Mouse (Mus musculus): ENCODE data around the gene Cyfip2. TPM values are rescaled to one million over a fixed set of nuclear protein-coding genes. Genes with fewer than 3 reads are reported as not detected.
A peak's percentile ranks its signal among the peaks of the same experiment; 100 is the strongest.

The Cyfip2 gene
- total and polyA plus RNA-seq, 2 experiments from 2014 or later: 79.1 to 162 TPM

DNA sequence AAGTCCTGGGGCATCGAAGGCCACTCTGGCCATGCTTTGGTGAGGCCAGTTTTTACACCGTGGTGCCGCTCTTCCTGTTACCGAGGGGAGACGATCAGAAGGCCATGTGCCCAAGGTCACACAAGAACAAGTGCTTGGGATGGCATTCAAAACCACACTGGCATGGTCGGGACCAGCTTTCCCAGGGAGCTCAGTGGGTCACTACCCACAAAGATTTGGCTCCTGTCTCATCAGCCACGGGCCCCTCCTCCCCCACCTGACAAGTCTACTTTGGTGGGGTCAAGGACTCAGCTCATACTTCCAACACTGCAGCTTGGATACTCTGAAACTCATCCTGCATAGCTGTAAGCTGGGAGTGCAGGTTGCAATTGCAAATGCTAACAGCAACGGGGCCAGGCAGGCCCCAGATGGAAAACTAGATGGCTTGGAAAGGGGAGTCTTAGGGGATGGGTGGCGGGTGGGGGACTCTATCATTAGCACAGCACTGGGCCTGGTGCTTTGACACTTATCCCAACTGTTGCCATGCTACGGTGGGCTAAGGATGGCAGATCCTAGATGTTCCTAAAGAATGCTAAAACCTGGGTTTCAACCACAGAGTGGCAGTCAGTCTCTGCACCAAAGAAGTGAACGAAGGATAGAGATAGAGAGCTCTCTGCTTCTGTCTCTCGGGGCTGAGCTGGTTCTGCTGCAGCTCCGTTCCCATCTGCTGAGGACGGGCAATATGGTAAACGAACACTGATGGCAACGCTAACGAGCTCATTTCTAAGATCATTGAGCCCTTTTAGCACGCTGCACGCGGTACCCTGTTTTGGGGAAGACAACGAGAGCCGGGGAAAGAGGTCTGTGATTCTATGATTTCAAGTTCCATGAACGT is 67.7 kb downstream of the Cyfip2 start:
- WGBS: 85% methylated on average over 23 of the region's 23 CpGs
- Histone ChIP-seq H3K9me3 (ENCODE audit: low read length) (no peaks in the 10 kb centered on the region), H3K27ac (no peak overlapping the region), H3K4me3 (ENCODE audit: low read length) (no peak overlapping the region), H3K36me3 (ENCODE audit: insufficient read depth, low read length) (peaks cover 55% of the 10 kb centered on the region), H3K4me2 (ENCODE audit: low read depth, low read length) (no peak overlapping the region), H3K4me1 (ENCODE audit: insufficient read depth, low read length) (no peaks in the 10 kb centered on the region), H3K9ac (replicated peaks; ENCODE audit: low read length) (no peak overlapping the region), H3K27me3 (ENCODE audit: insufficient read depth, low read length) (no peaks in the 10 kb centered on the region)
- DNase-seq (ENCODE audit: low spot score): no peak
- 0 out of 2 replicates have a peak, but pooled peaks have one; percentile 18 for ATAC-seq
- no peak for TF ChIP-seq CTCF (IDR thresholded peaks at IDR 0.05; ENCODE audit: low read depth)

DNA sequence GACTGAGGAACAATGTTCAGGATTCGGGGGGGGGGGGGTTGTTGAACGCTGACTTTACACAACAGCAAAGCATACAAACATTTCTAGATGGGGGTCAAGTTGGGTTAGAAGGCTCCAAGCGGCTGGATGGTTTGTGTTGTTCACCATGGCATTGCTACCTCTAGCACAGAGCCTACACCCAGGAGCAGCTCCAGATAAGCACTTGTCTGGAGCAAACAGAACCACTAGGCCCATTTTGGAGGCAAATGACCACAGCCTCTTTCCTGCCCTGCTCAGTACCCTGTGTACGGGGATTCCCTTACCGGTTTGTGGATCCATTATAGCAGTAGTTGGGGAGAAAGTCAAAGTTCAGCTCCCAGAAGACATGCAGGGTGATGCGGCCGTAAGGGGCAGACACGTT is 70.7 kb downstream of the Cyfip2 start:
- 96% methylated on average over 8 of the region's 8 CpGs for WGBS
- DNase-seq (ENCODE audit: low spot score) (no peak), ATAC-seq (no peak)
- Histone ChIP-seq H3K4me1 (ENCODE audit: insufficient read depth, low read length) (no peaks in the 10 kb centered on the region), H3K4me3 (ENCODE audit: low read length) (no peak overlapping the region), H3K9ac (replicated peaks; ENCODE audit: low read length) (no peak overlapping the region), H3K27me3 (ENCODE audit: insufficient read depth, low read length) (no peaks in the 10 kb centered on the region), H3K4me2 (ENCODE audit: low read depth, low read length) (no peak overlapping the region), H3K9me3 (ENCODE audit: low read length) (no peaks in the 10 kb centered on the region), H3K27ac (no peak overlapping the region), H3K36me3 (ENCODE audit: insufficient read depth, low read length) (peaks cover 45% of the 10 kb centered on the region)
- TF ChIP-seq CTCF (IDR thresholded peaks at IDR 0.05; ENCODE audit: low read depth): no peak

DNA sequence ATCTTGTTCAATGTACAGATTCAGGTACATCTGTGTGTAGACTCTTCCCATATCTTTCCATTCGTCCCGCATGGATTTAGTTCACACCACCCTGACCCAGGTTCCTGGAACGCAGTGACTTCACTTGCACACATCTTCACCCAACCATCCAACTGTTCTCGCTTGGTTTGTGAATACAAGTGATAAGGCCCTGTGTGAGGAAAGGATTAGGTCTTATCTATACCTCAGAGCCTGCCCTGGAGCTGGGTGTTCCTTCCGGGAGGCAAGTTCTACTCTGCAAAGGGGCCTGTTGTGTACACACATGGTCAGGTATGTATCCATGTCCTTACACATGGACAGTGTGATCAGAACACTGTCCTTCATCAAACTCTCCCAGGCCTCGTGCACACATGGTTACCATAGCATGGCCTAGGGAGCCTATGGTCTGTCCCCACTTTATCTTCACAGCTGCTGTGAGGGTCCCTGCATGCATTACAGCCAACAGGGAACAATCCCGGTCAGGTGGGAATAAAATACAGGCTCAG is 71.4 kb downstream of the Cyfip2 start:
- ATAC-seq: no peak
- 92% methylated on average over 7 of the region's 7 CpGs for WGBS

DNA sequence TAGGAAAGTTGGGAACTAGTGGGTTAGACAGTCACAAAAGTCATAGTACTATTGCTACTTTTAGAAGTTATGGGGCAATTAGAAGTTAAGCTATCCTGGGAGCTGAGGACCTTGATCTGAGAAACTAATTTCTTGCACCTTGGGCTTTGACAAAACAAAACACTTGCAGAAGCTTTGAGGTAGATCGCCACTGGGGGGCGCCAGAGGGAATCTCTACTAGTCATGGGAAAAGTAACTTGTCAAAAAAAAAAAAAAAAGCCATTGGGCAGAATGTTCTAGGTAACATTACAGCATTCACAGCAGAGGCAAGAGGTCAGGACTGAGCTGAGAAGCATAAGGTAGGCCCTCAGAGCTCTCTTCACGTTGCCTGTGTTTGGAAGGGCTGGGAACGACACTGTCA is 75.7 kb downstream of the Cyfip2 start:
- TF ChIP-seq CTCF (IDR thresholded peaks at IDR 0.05; ENCODE audit: low read depth): peak; percentile 52
- H3K4me2 ChIP-seq (ENCODE audit: low read depth, low read length): no peak overlapping the region
- WGBS: 40% methylated on average over 4 of the region's 4 CpGs
- H3K4me1 ChIP-seq (ENCODE audit: insufficient read depth, low read length): 0 out of 2 replicates have a peak, but pooled peaks cover 3% of the 10 kb centered on the region
- DNase-seq (ENCODE audit: low spot score) (peak; percentile 81), ATAC-seq (no peak)
- H3K27me3 ChIP-seq (ENCODE audit: insufficient read depth, low read length): no peaks in the 10 kb centered on the region
- no peak overlapping the region for H3K4me3 ChIP-seq (ENCODE audit: low read length)
- no peak overlapping the region for H3K27ac ChIP-seq
- no peaks in the 10 kb centered on the region for H3K9me3 ChIP-seq (ENCODE audit: low read length)
- H3K36me3 ChIP-seq (ENCODE audit: insufficient read depth, low read length): peaks cover 30% of the 10 kb centered on the region
- H3K9ac ChIP-seq (replicated peaks; ENCODE audit: low read length): no peak overlapping the region

More for the DNA sequence above, 71.4 kb downstream of the Cyfip2 start:
- H3K36me3 ChIP-seq (ENCODE audit: insufficient read depth, low read length): peaks cover 38% of the 10 kb centered on the region
- no peak overlapping the region for H3K27ac ChIP-seq
- TF ChIP-seq CTCF (IDR thresholded peaks at IDR 0.05; ENCODE audit: low read depth): no peak
- no peak for DNase-seq (ENCODE audit: low spot score)
- H3K9me3 ChIP-seq (ENCODE audit: low read length): no peaks in the 10 kb centered on the region
- no peak overlapping the region for H3K9ac ChIP-seq (replicated peaks; ENCODE audit: low read length)
- H3K4me1 ChIP-seq (ENCODE audit: insufficient read depth, low read length): no peaks in the 10 kb centered on the region
- no peak overlapping the region for H3K4me2 ChIP-seq (ENCODE audit: low read depth, low read length)
- no peak overlapping the region for H3K4me3 ChIP-seq (ENCODE audit: low read length)
- H3K27me3 ChIP-seq (ENCODE audit: insufficient read depth, low read length): no peaks in the 10 kb centered on the region

DNA sequence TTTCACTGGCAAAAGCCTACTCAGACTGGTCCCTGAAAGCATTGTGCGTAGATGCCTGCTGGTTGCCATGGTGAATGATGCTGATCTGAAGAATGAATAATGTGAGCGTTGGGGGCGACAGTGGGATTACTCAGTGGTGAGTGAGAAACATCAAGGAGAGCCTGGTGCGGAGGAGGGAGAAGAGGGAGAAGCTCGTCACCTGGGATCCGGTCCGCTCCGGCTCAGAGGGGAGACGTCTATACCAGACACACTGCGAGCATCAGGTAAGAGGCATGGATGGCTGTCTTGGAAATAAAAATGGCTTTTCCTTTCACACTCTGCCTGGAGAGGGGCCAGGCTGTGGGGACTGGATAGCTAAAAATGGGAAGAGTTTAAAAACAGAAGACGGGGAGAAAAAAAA is 77.3 kb downstream of the Cyfip2 start, which contains the start of gene Fndc9:
TSS of gene Fndc9 (plus strand) at position 198 of the 400 bp plus-strand sequence.
- TF ChIP-seq CTCF (IDR thresholded peaks at IDR 0.05; ENCODE audit: low read depth): no peak
- Histone ChIP-seq H3K9me3 (ENCODE audit: low read length) (no peaks in the 10 kb centered on the region), H3K27ac (peak within 1 kb of the TSS; percentile 73; the same call in 1 of the 2 replicates), H3K27me3 (ENCODE audit: insufficient read depth, low read length) (no peaks in the 10 kb centered on the region), H3K36me3 (ENCODE audit: insufficient read depth, low read length) (peaks cover 18% of the 10 kb centered on the region), H3K4me3 (ENCODE audit: low read length) (no peak within 1 kb of the TSS), H3K4me2 (ENCODE audit: low read depth, low read length) (no peak within 1 kb of the TSS), H3K4me1 (ENCODE audit: insufficient read depth, low read length) (0 out of 2 replicates have a peak, but pooled peaks cover 3% of the 10 kb centered on the region), H3K9ac (replicated peaks; ENCODE audit: low read length) (0 out of 2 replicates have a peak within 1 kb of the TSS, but pooled peaks have one; percentile 21)
- ATAC-seq (peak; percentile 81), DNase-seq (ENCODE audit: low spot score) (peak; percentile 72)
- WGBS: 23% methylated on average over 11 of the region's 11 CpGs

DNA sequence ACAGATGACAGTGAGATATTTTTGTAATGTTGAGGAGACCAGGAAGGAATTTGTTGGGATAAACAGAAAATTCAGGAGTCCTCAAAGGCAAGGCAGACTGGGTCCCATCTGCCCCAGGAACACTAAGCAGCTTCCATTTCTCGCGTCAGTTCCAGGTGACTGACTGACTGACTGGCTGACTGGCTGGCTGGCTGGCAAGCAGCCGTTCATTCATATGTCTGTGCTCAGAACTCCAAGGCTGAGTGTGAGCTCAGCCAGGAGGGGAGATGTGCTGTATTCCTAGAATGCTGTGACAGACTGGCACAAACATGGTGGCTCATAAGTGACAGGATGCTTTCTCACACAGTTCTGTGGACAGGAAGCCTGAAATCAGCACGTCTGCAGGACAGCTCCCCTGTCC is 78.7 kb downstream of the Cyfip2 start:
- no peaks in the 10 kb centered on the region for H3K27me3 ChIP-seq (ENCODE audit: insufficient read depth, low read length)
- H3K9ac ChIP-seq (replicated peaks; ENCODE audit: low read length): no peak overlapping the region
- TF ChIP-seq CTCF (IDR thresholded peaks at IDR 0.05; ENCODE audit: low read depth): no peak
- 49% methylated on average over 4 of the region's 4 CpGs for WGBS
- peaks cover 7% of the 10 kb centered on the region for H3K36me3 ChIP-seq (ENCODE audit: insufficient read depth, low read length)
- DNase-seq (ENCODE audit: low spot score) (peak; percentile 46), ATAC-seq (peak; percentile 25; the same call in 1 of the 2 replicates)
- no peaks in the 10 kb centered on the region for H3K9me3 ChIP-seq (ENCODE audit: low read length)
- no peak overlapping the region for H3K4me2 ChIP-seq (ENCODE audit: low read depth, low read length)
- H3K4me3 ChIP-seq (ENCODE audit: low read length): no peak overlapping the region
- 0 out of 2 replicates have a peak, but pooled peaks cover 3% of the 10 kb centered on the region for H3K4me1 ChIP-seq (ENCODE audit: insufficient read depth, low read length)
- H3K27ac ChIP-seq: peak overlapping the region; percentile 21; the same call in 1 of the 2 replicates

Data from hindbrain, postnatal 0 days (tissue).